Mouse (Mus musculus): ENCODE results near the gene Arhgap24.

- TF ChIP-seq CTCF (IDR thresholded peaks at IDR 0.05; ENCODE audit: low read depth, low read length) = no peak
- no peak for TF ChIP-seq POLR2A (IDR thresholded peaks at IDR 0.05; ENCODE audit: extremely low read depth, insufficient read depth, low read length)
These were observed 321.6 kb downstream of the Arhgap24 start for GRCm38 (mm10) chr5:102802833-102803232.
